Mouse (Mus musculus): Measurements from ENCODE around the gene Mcrip2. TPM values are rescaled to one million over a fixed set of nuclear protein-coding genes. Genes with fewer than 3 reads are reported as not detected.
A peak's percentile ranks its signal among the peaks of the same experiment; 100 is the strongest.
"Not testable (repeated sequence)": the region's sequence is repeated elsewhere in the genome, so short reads cannot be mapped to it uniquely, and the experiment has no call there.

Mcrip2 gene
- polyA plus RNA-seq, 1 experiment from 2014 or later = 6.8 TPM

DNA sequence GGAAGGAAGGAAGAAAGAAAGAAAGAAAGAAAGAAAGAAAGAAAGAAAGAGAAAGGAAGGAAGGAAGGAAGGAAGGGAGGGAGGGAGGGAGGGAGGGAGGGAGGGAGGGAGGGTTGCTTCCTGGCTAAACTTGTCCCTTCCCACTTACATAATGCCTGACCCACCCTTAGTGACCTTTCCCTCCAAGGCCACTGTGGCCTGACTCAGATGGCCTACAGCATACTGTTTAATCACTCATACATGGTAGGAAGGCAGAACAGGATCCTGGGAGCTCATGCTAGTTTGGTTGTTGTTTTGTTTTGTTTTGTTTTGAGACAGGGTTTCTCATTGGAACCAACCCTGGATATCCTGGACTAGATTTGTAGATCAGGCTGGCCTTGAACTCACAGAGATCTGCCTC lies 3.0 kb upstream of the Mcrip2 start:
- H3K36me3 ChIP-seq; H3K27me3 ChIP-seq (replicated peaks); ATAC-seq (ENCODE audit: low FRiP score, low read depth); H3K9me3 ChIP-seq; H3K4me3 ChIP-seq; H3K9ac ChIP-seq; H3K4me2 ChIP-seq (replicated peaks); H3K27ac ChIP-seq: not testable (repeated sequence)
- H3K4me1 ChIP-seq = peaks cover 24% of the 10 kb centered on the region

DNA sequence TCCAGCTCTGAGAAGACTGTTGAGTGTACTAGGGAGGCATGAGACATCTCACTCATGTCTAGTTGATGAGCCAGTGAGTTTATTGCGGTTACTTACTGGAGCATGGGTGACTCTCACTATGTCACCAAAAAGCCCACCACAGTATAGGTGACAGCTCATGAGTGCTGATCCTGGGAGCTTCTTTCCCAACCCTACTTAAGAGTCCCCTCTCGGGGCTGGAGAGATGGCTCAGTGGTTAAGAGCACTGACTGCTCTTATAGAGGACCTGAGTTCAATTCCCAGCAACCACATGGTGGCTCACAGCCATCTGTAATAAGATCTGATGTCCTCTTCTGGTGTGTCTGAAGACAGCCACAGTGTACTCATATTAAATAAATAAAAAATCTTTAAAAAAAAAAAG lies 1.4 kb upstream of the Mcrip2 start:
- no peak overlapping the region for H3K4me3 ChIP-seq
- no peaks in the 10 kb centered on the region for H3K9me3 ChIP-seq
- 88% methylated on average over 2 of the region's 2 CpGs for WGBS
- no peaks in the 10 kb centered on the region for H3K27me3 ChIP-seq (replicated peaks)
- no peak for ATAC-seq (ENCODE audit: low FRiP score, low read depth)
- H3K4me2 ChIP-seq (replicated peaks) = no peak overlapping the region
- no peak overlapping the region for H3K9ac ChIP-seq
- peaks cover 15% of the 10 kb centered on the region for H3K4me1 ChIP-seq
- H3K27ac ChIP-seq = no peak overlapping the region
- H3K36me3 ChIP-seq = no peaks in the 10 kb centered on the region

DNA sequence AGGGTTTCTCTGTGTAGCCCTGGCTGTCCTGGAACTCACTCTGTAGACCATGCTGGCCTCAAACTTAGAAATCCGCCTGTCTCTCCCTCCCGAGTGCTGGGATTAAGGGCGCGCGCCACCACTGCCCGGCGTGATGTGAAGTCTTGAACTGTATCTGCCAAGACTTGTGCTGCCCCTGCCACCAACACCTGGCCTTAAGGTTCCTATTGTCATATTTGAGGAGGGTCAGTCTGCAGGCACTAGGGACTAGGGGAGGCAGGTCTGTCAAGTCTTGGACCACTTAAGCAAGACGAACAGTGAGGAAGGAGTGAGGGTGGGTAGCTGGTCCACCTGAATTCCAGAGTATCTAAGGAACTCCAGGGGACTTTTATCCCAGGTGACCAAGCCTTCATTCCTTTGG lies 934 bp upstream of the Mcrip2 start:
- H3K9me3 ChIP-seq = no peaks in the 10 kb centered on the region
- WGBS = 94% methylated on average over 8 of the region's 8 CpGs
- H3K36me3 ChIP-seq = no peaks in the 10 kb centered on the region
- no peak for ATAC-seq (ENCODE audit: low FRiP score, low read depth)
- no peak overlapping the region for H3K4me2 ChIP-seq (replicated peaks)
- H3K27me3 ChIP-seq (replicated peaks) = no peaks in the 10 kb centered on the region
- no peak overlapping the region for H3K4me3 ChIP-seq
- no peak overlapping the region for H3K27ac ChIP-seq
- H3K4me1 ChIP-seq = peaks cover 15% of the 10 kb centered on the region
- H3K9ac ChIP-seq = no peak overlapping the region

GRCm38 (mm10) chr17:25867836-25868600 lies 546 bp downstream of the Mcrip2 start:
- no peak overlapping the region for H3K27ac ChIP-seq

GRCm38 (mm10) chr17:25867509-25867835 lies 1.1 kb downstream of the Mcrip2 start:
- WGBS = 12% methylated on average over 7 of the region's 7 CpGs
- H3K27ac ChIP-seq = no peak overlapping the region

More at GRCm38 (mm10) chr17:25867836-25868600, 546 bp downstream of the Mcrip2 start:
- 1% methylated on average over 42 of the region's 42 CpGs for WGBS
- Histone ChIP-seq H3K4me2 (replicated peaks) (peak overlapping the region; percentile 99), H3K4me1 (peaks cover 15% of the 10 kb centered on the region), H3K27me3 (replicated peaks) (no peaks in the 10 kb centered on the region), H3K36me3 (no peaks in the 10 kb centered on the region), H3K9ac (peak overlapping the region; percentile 69), H3K4me3 (peak overlapping the region; percentile 84), H3K9me3 (no peaks in the 10 kb centered on the region)
- peak; percentile 54 for ATAC-seq (ENCODE audit: low FRiP score, low read depth)

GRCm38 (mm10) chr17:25866172-25866571 lies 2.4 kb downstream of the Mcrip2 start:
- Histone ChIP-seq H3K4me2 (replicated peaks) (no peak overlapping the region), H3K4me1 (peaks cover 26% of the 10 kb centered on the region), H3K36me3 (no peaks in the 10 kb centered on the region), H3K9me3 (no peaks in the 10 kb centered on the region), H3K27me3 (replicated peaks) (no peaks in the 10 kb centered on the region), H3K9ac (no peak overlapping the region), H3K27ac (no peak overlapping the region), H3K4me3 (no peak overlapping the region)
- no peak for ATAC-seq (ENCODE audit: low FRiP score, low read depth)
- 87% methylated on average over 3 of the region's 3 CpGs for WGBS

More at GRCm38 (mm10) chr17:25867509-25867835, 1.1 kb downstream of the Mcrip2 start:
- ATAC-seq (ENCODE audit: low FRiP score, low read depth) = no peak
- H3K36me3 ChIP-seq = no peaks in the 10 kb centered on the region
- H3K27me3 ChIP-seq (replicated peaks) = no peaks in the 10 kb centered on the region
- H3K4me2 ChIP-seq (replicated peaks) = peak overlapping the region; percentile 99
- H3K9ac ChIP-seq = no peak overlapping the region
- H3K9me3 ChIP-seq = no peaks in the 10 kb centered on the region
- H3K4me3 ChIP-seq = peak overlapping the region; percentile 84; the same call in 1 of the 2 replicates
- peaks cover 15% of the 10 kb centered on the region for H3K4me1 ChIP-seq

GRCm38 (mm10) chr17:25865288-25865687 lies 3.3 kb downstream of the Mcrip2 start:
- Histone ChIP-seq H3K36me3 (no peaks in the 10 kb centered on the region), H3K4me1 (peaks cover 35% of the 10 kb centered on the region), H3K4me2 (replicated peaks) (no peak overlapping the region), H3K27me3 (replicated peaks) (no peaks in the 10 kb centered on the region), H3K4me3 (no peak overlapping the region), H3K9me3 (no peaks in the 10 kb centered on the region), H3K27ac (no peak overlapping the region), H3K9ac (no peak overlapping the region)
- no peak for ATAC-seq (ENCODE audit: low FRiP score, low read depth)
- 90% methylated on average over 11 of the region's 11 CpGs for WGBS

GRCm38 (mm10) chr17:25864311-25864710 lies 4.3 kb downstream of the Mcrip2 start:
- ATAC-seq (ENCODE audit: low FRiP score, low read depth) = no peak
- no peak overlapping the region for H3K9ac ChIP-seq
- H3K27ac ChIP-seq = no peak overlapping the region
- no peak overlapping the region for H3K4me2 ChIP-seq (replicated peaks)
- no peaks in the 10 kb centered on the region for H3K9me3 ChIP-seq
- peaks cover 44% of the 10 kb centered on the region for H3K4me1 ChIP-seq
- H3K36me3 ChIP-seq = no peaks in the 10 kb centered on the region
- WGBS = 95% methylated on average over 14 of the region's 14 CpGs
- no peaks in the 10 kb centered on the region for H3K27me3 ChIP-seq (replicated peaks)
- no peak overlapping the region for H3K4me3 ChIP-seq

DNA sequence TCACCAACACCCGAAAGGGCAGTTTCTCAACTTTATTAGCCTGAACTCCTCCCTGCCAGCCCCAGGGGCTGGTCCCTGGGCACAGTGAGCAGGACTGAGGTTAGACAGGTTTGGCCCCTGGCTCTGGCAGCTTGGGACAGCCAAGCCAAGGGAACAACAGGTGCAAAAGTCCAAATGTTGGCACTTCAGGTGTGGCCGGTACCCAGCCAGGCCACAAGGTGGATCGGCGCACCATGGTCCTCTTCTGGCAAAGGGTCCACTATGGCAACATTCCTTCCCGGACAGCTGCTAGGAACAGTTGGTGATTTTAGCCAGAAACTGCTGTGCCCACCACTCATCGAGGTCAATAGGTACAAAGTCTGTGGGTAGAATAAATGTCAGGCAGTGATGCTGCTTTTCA lies 4.9 kb downstream of the Mcrip2 start:
- H3K27me3 ChIP-seq (replicated peaks) = no peaks in the 10 kb centered on the region
- 91% methylated on average over 6 of the region's 6 CpGs for WGBS
- no peak overlapping the region for H3K9ac ChIP-seq
- H3K4me3 ChIP-seq = no peak overlapping the region
- H3K4me2 ChIP-seq (replicated peaks) = no peak overlapping the region
- no peak overlapping the region for H3K27ac ChIP-seq
- H3K36me3 ChIP-seq = no peaks in the 10 kb centered on the region
- H3K4me1 ChIP-seq = peaks cover 39% of the 10 kb centered on the region
- H3K9me3 ChIP-seq = no peaks in the 10 kb centered on the region
- ATAC-seq (ENCODE audit: low FRiP score, low read depth) = no peak

DNA sequence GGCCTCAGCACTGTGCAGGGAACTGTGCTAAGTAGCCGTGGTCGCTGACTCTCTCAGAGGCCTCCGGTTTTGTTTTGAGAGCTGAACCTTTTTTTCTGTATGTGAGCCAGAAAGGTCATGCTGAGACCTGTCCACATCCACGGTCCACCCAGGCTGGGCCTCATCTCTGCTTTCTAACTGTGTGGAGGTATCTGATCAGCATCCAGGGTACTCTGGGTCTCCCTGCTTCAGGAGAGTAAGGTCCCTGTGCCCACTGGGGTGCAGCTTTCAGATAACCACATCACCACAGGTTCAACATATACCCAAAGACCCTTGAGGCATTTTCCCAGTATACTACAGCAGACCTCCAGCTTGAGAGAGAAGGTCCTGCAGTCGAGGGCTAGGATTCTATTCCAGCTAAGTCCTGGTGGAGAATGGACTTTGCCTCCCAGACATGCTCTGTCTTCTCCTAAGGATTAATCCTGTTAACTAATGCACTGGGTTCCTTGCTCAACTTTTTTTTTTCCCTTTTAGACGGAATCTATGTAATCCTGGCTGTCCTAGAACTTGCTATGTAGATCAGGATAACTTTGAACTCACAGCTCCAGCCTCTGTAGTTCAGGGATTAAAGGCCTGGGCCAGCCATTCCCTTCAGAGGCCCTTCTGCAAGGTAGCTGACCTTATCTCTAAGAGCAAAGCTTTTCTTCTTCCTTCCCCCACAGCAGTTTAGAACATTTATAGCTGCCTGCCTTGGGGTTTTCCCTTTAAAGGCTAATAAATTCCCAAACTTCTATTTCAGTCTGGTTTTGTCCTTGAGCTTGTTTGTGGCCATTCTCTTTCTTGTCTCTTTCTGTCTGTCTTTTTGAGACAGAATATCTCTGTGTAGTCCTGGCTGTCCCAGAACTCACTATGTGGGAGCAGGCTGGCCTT lies 6.6 kb downstream of the Mcrip2 start:
- peak; percentile 32; the same call in 1 of the 2 replicates for ATAC-seq (ENCODE audit: low FRiP score, low read depth)
- Histone ChIP-seq H3K9me3 (no peaks in the 10 kb centered on the region), H3K4me1 (peaks cover 29% of the 10 kb centered on the region), H3K9ac (peak overlapping the region; percentile 87), H3K27me3 (replicated peaks) (no peaks in the 10 kb centered on the region), H3K36me3 (no peaks in the 10 kb centered on the region), H3K4me2 (replicated peaks) (peak overlapping the region; percentile 86), H3K4me3 (peak overlapping the region; percentile 58), H3K27ac (peak overlapping the region; percentile 50; the same call in 1 of the 2 replicates)
- WGBS = 13% methylated on average over 6 of the region's 6 CpGs

DNA sequence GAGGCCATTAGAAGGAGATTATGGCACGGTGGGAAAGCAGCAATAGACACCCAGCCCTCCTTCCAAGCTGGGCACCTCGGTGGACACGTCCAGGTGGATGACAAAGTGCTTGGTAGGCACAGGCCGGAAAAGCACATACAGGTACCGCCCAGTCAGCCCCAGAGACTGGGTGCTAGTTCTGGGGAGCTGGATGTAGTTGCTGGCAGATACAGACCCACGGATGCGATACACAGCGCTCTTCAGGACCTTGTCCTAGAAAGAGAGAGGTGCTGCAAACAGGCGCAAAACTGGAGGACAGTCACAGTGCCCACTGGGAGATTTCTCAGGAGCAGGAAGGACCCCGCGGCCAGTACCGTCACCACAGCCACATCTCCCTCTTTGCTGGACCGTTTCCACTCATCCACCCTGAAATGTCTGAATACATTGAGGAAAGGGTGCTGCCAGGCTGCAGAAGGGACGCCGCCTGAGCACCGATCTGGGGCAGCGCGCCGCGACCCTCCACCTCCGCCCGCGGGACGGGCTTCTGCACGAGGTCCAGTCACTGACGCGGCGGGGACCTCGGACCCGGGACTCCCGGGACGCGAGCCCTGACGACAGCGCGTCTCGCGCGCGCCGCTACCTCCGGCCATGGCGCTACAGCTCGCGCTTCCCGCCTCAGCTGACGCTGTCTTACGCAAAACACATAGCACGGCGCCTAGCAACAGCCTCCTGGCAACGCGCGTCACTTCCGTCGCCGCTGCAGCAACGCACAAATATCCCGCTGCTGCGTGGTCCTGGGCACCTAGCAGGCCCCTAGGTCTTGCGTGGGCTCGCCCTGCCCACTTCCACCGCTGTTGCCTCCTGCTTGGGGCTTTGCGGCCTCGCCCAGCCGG lies 7.5 kb downstream of the Mcrip2 start, which contains the start of gene Wdr90:
TSS of gene Wdr90 (minus strand) at position 670 of the 872 bp plus-strand sequence.
- Histone ChIP-seq H3K9me3 (no peaks in the 10 kb centered on the region), H3K9ac (peak within 1 kb of the TSS; percentile 87), H3K4me3 (peak within 1 kb of the TSS; percentile 58), H3K27ac (peak within 1 kb of the TSS; percentile 50; the same call in 1 of the 2 replicates), H3K4me2 (replicated peaks) (peak within 1 kb of the TSS; percentile 86), H3K36me3 (no peaks in the 10 kb centered on the region), H3K4me1 (peaks cover 29% of the 10 kb centered on the region), H3K27me3 (replicated peaks) (no peaks in the 10 kb centered on the region)
- ATAC-seq (ENCODE audit: low FRiP score, low read depth) = peak; percentile 95
- 3% methylated on average over 65 of the region's 65 CpGs for WGBS

All from neural tube, embryonic 12.5 days (tissue).